Mouse (Mus musculus): ENCODE measurements around the gene 4930402H24Rik. TPM values are rescaled to one million over a fixed set of nuclear protein-coding genes. Genes with fewer than 3 reads are reported as not detected.

The 4930402H24Rik gene
- polyA plus RNA-seq, 1 experiment from 2014 or later: 26.6 TPM

DNA sequence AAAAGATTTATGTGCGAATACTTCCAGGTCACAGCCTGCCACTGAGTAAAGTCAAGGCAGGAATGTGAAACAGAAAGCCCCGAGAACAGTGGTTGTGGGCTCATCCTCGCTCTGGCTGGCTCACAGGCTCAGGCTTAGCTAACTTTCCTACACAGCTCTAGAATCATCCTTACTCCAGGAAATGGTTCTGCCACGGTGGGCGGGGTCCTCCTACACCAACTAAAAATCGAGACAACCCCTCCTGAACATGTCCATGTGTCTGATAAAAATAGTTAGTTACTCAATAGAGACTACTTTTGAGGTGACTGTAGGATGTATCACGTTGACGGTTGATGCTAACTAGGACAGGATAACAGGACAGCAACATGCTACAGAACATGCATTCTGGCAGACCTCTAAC is 117.2 kb downstream of the 4930402H24Rik start:
- WGBS: 85% methylated on average over 8 of the region's 8 CpGs
- Histone ChIP-seq H3K27ac (replicated peaks; ENCODE audit: low read depth, low read length) (no peak overlapping the region), H3K4me3 (ENCODE audit: low read depth, low read length) (no peak overlapping the region), H3K9me3 (ENCODE audit: control insufficient read depth, low read length) (no peaks in the 10 kb centered on the region), H3K4me1 (ENCODE audit: control insufficient read depth, insufficient read depth, low read length) (no peaks in the 10 kb centered on the region), H3K9ac (ENCODE audit: low read length) (no peak overlapping the region), H3K27me3 (ENCODE audit: control insufficient read depth, insufficient read depth, low read length) (no peaks in the 10 kb centered on the region), H3K36me3 (ENCODE audit: control insufficient read depth, insufficient read depth, low read length) (peaks cover 8% of the 10 kb centered on the region; the same call in 1 of the 2 replicates), H3K4me2 (ENCODE audit: low read depth, severe bottlenecking) (no peak overlapping the region)
- no peak for ATAC-seq (ENCODE audit: insufficient number of reproducible peaks, low FRiP score, low TSS enrichment, low read depth)
- DNase-seq (ENCODE audit: low spot score): no peak

DNA sequence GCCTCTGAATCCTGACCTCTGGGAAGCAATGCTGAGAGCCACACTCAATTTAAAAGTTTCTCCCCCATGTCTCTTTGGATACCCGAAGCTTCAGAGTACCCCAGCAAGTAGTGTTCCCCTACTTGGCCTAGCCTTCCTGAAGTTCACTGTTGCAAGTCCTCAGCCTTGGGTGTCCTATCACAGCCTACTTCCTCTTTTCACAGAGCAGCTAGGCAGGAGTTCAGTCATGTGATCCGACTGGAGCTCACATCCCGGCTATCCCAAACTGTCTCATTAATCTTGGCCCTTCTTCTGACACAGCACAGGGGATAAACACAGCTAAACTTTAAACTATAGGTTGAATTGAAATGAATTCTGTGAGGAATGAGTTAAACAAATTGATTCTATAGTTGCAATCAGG is 121.3 kb downstream of the 4930402H24Rik start:
- Histone ChIP-seq H3K27ac (replicated peaks; ENCODE audit: low read depth, low read length) (no peak overlapping the region), H3K9ac (ENCODE audit: low read length) (no peak overlapping the region), H3K9me3 (ENCODE audit: control insufficient read depth, low read length) (no peaks in the 10 kb centered on the region), H3K4me1 (ENCODE audit: control insufficient read depth, insufficient read depth, low read length) (no peaks in the 10 kb centered on the region), H3K4me3 (ENCODE audit: low read depth, low read length) (no peak overlapping the region), H3K27me3 (ENCODE audit: control insufficient read depth, insufficient read depth, low read length) (no peaks in the 10 kb centered on the region), H3K4me2 (ENCODE audit: low read depth, severe bottlenecking) (no peak overlapping the region), H3K36me3 (ENCODE audit: control insufficient read depth, insufficient read depth, low read length) (0 out of 2 replicates have a peak, but pooled peaks cover 5% of the 10 kb centered on the region)
- WGBS: 76% methylated on average over 3 of the region's 3 CpGs
- DNase-seq (ENCODE audit: low spot score): no peak
- no peak for ATAC-seq (ENCODE audit: insufficient number of reproducible peaks, low FRiP score, low TSS enrichment, low read depth)

DNA sequence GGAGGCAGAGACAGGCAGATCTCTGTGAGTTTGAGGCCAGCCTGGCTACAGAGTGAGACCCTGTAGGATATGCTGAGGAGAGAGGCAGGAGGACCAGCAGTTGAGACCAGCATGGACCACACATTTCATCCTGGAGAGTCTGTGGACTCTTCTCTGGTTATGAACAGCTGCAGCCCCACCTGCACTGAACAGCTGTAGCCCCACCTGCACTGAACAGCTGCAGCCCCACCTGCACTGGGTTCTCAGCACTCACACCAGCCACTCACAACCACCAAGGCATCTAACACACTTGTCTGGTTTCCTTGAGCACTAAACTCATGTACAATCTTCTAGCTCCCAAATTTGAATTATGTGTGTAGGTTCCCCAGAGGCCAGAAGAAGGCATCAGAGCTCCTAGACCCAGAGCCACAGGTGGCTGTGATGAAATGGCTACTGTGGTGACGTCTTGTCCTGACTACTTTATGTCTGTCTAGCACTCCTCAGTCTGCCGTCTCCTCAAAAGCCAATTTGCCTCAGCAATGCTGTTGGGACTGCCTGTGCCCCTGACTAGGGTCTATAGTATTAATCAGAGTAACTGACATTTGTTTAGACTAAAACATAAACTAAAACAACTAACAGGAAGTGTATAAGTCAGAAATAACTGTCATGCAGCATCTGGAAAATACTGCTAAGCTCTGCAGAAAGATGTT is 125.4 kb downstream of the 4930402H24Rik start:
- ATAC-seq (ENCODE audit: insufficient number of reproducible peaks, low FRiP score, low TSS enrichment, low read depth) (no peak), DNase-seq (ENCODE audit: low spot score) (no peak)
- Histone ChIP-seq H3K36me3 (ENCODE audit: control insufficient read depth, insufficient read depth, low read length) (0 out of 2 replicates have a peak, but pooled peaks cover 5% of the 10 kb centered on the region), H3K9me3 (ENCODE audit: control insufficient read depth, low read length) (no peaks in the 10 kb centered on the region), H3K27me3 (ENCODE audit: control insufficient read depth, insufficient read depth, low read length) (no peaks in the 10 kb centered on the region), H3K4me3 (ENCODE audit: low read depth, low read length) (no peak overlapping the region), H3K4me2 (ENCODE audit: low read depth, severe bottlenecking) (no peak overlapping the region), H3K9ac (ENCODE audit: low read length) (no peak overlapping the region), H3K27ac (replicated peaks; ENCODE audit: low read depth, low read length) (no peak overlapping the region), H3K4me1 (ENCODE audit: control insufficient read depth, insufficient read depth, low read length) (no peaks in the 10 kb centered on the region)
- 46% methylated on average over 2 of the region's 2 CpGs for WGBS

DNA sequence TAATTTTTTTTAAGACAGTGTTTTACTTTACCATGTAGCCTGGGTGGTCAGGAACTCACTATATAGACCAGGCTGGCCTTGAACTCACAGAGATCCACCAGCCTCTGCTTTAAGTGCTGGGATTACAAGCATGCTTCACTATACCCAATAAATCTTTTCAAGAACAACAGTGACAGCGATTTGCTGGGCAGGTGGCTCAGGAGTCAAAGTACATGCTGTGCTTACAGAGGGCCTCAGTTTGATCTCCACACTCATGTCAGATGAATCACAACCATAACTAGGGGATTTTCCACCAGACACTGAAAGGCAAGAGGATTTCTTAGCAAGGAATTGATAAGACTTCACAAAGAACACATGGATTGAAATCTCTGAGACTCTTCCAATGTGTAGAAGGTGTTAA is 126.3 kb downstream of the 4930402H24Rik start:
- no peak overlapping the region for H3K27ac ChIP-seq (replicated peaks; ENCODE audit: low read depth, low read length)
- no peak overlapping the region for H3K4me2 ChIP-seq (ENCODE audit: low read depth, severe bottlenecking)
- H3K9me3 ChIP-seq (ENCODE audit: control insufficient read depth, low read length): no peaks in the 10 kb centered on the region
- DNase-seq (ENCODE audit: low spot score) (no peak), ATAC-seq (ENCODE audit: insufficient number of reproducible peaks, low FRiP score, low TSS enrichment, low read depth) (no peak)
- no peak overlapping the region for H3K4me3 ChIP-seq (ENCODE audit: low read depth, low read length)
- no peaks in the 10 kb centered on the region for H3K27me3 ChIP-seq (ENCODE audit: control insufficient read depth, insufficient read depth, low read length)
- 0 out of 2 replicates have a peak, but pooled peaks cover 4% of the 10 kb centered on the region for H3K36me3 ChIP-seq (ENCODE audit: control insufficient read depth, insufficient read depth, low read length)
- 58% methylated on average over 1 of the region's 1 CpGs for WGBS
- H3K4me1 ChIP-seq (ENCODE audit: control insufficient read depth, insufficient read depth, low read length): no peaks in the 10 kb centered on the region
- no peak overlapping the region for H3K9ac ChIP-seq (ENCODE audit: low read length)

DNA sequence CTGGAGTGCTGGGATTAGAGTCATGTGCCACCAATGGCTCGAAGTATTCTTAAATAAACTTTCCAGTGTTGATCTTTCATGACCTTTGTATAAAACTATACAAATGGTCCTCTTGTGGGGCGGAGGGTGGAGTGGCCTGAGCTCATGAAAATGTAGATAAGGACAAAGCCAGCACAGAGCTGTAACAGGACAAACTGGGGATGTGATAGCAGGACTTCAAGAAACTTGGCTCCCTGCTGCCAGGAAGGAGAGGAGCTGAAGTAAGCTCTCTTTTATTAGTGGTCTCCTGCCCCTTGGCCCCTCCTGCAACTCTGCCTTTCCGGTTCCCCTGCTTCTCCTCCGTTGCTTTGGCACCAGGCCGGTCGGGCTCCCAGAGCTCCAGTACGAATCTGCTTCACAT is 129.6 kb downstream of the 4930402H24Rik start:
- Histone ChIP-seq H3K27me3 (ENCODE audit: control insufficient read depth, insufficient read depth, low read length) (no peaks in the 10 kb centered on the region), H3K4me1 (ENCODE audit: control insufficient read depth, insufficient read depth, low read length) (no peaks in the 10 kb centered on the region), H3K36me3 (ENCODE audit: control insufficient read depth, insufficient read depth, low read length) (no peaks in the 10 kb centered on the region), H3K4me2 (ENCODE audit: low read depth, severe bottlenecking) (no peak overlapping the region), H3K9ac (ENCODE audit: low read length) (no peak overlapping the region), H3K27ac (replicated peaks; ENCODE audit: low read depth, low read length) (no peak overlapping the region), H3K9me3 (ENCODE audit: control insufficient read depth, low read length) (no peaks in the 10 kb centered on the region), H3K4me3 (ENCODE audit: low read depth, low read length) (no peak overlapping the region)
- DNase-seq (ENCODE audit: low spot score): no peak
- 81% methylated on average over 7 of the region's 7 CpGs for WGBS
- ATAC-seq (ENCODE audit: insufficient number of reproducible peaks, low FRiP score, low TSS enrichment, low read depth): no peak

DNA sequence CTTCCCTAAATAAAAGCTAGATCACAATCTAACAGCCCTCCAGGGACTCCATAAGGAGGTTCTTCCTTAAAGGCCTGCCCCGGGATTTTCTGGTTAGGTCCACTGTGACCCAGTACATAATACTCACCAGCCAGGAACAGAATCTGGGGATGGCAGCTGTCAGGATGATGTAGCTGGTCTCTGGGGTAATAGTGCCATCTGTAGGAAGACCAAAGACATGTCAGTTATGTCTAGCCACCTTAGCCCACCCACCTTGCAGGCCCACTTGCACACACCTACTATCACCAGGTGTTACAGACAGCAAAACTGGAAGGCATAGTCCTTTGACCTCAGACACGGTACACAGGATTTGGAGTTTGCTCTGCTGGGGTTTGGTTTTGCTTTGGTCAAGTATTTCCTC is 138.7 kb downstream of the 4930402H24Rik start:
- H3K27ac ChIP-seq (replicated peaks; ENCODE audit: low read depth, low read length): no peak overlapping the region
- no peak overlapping the region for H3K9ac ChIP-seq (ENCODE audit: low read length)
- no peaks in the 10 kb centered on the region; the same call in 1 of the 2 replicates for H3K36me3 ChIP-seq (ENCODE audit: control insufficient read depth, insufficient read depth, low read length)
- H3K9me3 ChIP-seq (ENCODE audit: control insufficient read depth, low read length): no peaks in the 10 kb centered on the region
- no peak overlapping the region for H3K4me3 ChIP-seq (ENCODE audit: low read depth, low read length)
- ATAC-seq (ENCODE audit: insufficient number of reproducible peaks, low FRiP score, low TSS enrichment, low read depth) (no peak), DNase-seq (ENCODE audit: low spot score) (peak; percentile 21)
- no peaks in the 10 kb centered on the region for H3K27me3 ChIP-seq (ENCODE audit: control insufficient read depth, insufficient read depth, low read length)
- 59% methylated on average over 2 of the region's 2 CpGs for WGBS
- no peak overlapping the region for H3K4me2 ChIP-seq (ENCODE audit: low read depth, severe bottlenecking)
- no peaks in the 10 kb centered on the region for H3K4me1 ChIP-seq (ENCODE audit: control insufficient read depth, insufficient read depth, low read length)

DNA sequence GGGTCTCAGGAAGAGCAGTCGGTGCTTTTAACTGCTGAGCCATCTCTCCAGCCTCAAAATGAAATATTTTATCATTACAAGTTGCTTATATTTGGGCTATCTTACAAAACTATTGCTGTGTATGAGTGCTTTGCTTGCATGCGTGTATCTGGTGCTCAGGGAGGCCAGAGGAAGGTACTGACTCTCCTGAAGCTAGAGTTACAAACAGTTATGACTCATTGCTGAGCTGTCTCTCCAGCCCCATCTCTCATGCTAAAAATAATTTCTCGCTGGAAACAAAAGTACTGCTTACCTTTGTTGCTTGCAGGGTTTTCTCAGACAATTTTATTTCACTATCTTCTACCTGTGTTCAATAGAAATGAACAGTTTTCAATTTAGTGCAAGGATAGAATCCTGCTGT is 140.8 kb downstream of the 4930402H24Rik start:
- H3K27ac ChIP-seq (replicated peaks; ENCODE audit: low read depth, low read length): no peak overlapping the region
- DNase-seq (ENCODE audit: low spot score) (no peak), ATAC-seq (ENCODE audit: insufficient number of reproducible peaks, low FRiP score, low TSS enrichment, low read depth) (no peak)
- H3K9ac ChIP-seq (ENCODE audit: low read length): no peak overlapping the region
- WGBS: 88% methylated on average over 3 of the region's 3 CpGs
- no peaks in the 10 kb centered on the region for H3K27me3 ChIP-seq (ENCODE audit: control insufficient read depth, insufficient read depth, low read length)
- H3K4me2 ChIP-seq (ENCODE audit: low read depth, severe bottlenecking): no peak overlapping the region
- no peaks in the 10 kb centered on the region for H3K4me1 ChIP-seq (ENCODE audit: control insufficient read depth, insufficient read depth, low read length)
- no peaks in the 10 kb centered on the region; the same call in 1 of the 2 replicates for H3K36me3 ChIP-seq (ENCODE audit: control insufficient read depth, insufficient read depth, low read length)
- H3K9me3 ChIP-seq (ENCODE audit: control insufficient read depth, low read length): no peaks in the 10 kb centered on the region
- no peak overlapping the region for H3K4me3 ChIP-seq (ENCODE audit: low read depth, low read length)

DNA sequence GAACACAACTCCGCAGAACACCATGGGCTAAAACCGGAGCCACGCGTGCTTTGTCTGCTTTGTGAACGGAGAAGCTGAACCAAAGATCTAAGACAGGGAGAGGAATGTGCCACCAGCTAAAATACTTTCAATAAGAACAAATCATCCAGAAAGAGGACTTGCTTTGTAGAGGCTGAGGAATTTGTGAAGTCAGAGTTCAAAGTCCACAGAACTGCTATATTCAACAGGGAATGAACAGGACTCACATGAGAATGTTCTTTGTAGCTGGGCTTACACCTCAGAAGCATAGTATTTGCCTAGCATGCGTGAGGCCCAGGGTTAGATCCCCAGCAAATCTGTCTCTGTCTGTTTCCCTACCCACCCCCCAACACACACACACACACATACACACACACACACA is 145.3 kb downstream of the 4930402H24Rik start:
- no peak overlapping the region for H3K4me2 ChIP-seq (ENCODE audit: low read depth, severe bottlenecking)
- H3K4me1 ChIP-seq (ENCODE audit: control insufficient read depth, insufficient read depth, low read length): no peaks in the 10 kb centered on the region
- no peak overlapping the region for H3K4me3 ChIP-seq (ENCODE audit: low read depth, low read length)
- 91% methylated on average over 6 of the region's 6 CpGs for WGBS
- no peak overlapping the region for H3K27ac ChIP-seq (replicated peaks; ENCODE audit: low read depth, low read length)
- no peak overlapping the region for H3K9ac ChIP-seq (ENCODE audit: low read length)
- H3K9me3 ChIP-seq (ENCODE audit: control insufficient read depth, low read length): no peaks in the 10 kb centered on the region
- H3K27me3 ChIP-seq (ENCODE audit: control insufficient read depth, insufficient read depth, low read length): no peaks in the 10 kb centered on the region
- no peaks in the 10 kb centered on the region for H3K36me3 ChIP-seq (ENCODE audit: control insufficient read depth, insufficient read depth, low read length)
- no peak for ATAC-seq (ENCODE audit: insufficient number of reproducible peaks, low FRiP score, low TSS enrichment, low read depth)
- no peak for DNase-seq (ENCODE audit: low spot score)

Measured in limb, embryonic 11.5 days (tissue).